Mouse (Mus musculus) adrenal gland, adult (tissue): Measurements from ENCODE around the gene Lsm14a.
"Not testable (repeated sequence)": the region's sequence is repeated elsewhere in the genome, so short reads cannot be mapped to it uniquely, and the experiment has no call there.

ENCODE experiments used
- DNase-seq, 2 experiments: peaks; one replicate each; pipeline ENCODE4 v3.0.0; 2022 to 2023; ENCODE audit warnings: low spot score in 1 of 2; ENCODE audit not compliant: inconsistent age in 2 of 2

Gene Lsm14a

DNA sequence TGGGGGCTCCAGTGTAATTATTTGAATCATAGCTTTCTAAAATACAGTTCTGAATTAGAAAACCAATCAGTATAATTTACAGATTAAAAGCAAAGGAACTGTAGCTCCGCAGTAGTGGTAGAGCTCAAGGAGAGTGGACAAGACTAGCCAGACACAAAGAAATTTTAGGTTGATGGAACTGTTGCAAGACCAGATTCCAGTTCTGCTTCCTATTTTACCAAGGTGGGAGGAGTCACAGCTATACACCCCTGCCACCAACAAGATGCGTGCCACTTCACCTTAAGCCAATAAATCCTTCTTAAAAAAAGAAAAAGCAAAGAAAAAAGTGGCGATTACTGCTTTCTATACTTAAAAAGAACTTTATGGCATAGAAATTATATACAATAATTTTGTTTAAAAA lies 12.8 kb downstream of the Lsm14a start:
- DNase-seq = no peak

DNA sequence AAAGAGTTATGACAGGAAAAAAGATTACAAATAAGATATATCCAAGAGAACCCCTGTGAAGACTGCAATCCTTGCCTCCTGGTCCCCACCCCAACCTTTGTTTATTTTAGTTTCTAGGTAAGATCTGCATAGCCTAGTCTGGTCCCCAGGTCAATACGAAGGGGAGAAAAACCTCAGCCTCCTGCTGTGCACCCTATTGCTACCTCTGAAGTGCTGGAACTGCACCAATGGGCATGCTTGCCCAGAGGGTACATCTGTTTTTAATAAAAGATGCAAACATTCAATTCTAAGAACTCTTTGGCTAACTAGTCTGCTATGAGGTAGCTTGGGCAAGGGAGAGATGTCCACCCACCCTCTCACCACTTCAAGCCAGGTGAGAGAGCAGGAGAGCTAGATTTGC lies 19.2 kb downstream of the Lsm14a start:
- DNase-seq = no peak

DNA sequence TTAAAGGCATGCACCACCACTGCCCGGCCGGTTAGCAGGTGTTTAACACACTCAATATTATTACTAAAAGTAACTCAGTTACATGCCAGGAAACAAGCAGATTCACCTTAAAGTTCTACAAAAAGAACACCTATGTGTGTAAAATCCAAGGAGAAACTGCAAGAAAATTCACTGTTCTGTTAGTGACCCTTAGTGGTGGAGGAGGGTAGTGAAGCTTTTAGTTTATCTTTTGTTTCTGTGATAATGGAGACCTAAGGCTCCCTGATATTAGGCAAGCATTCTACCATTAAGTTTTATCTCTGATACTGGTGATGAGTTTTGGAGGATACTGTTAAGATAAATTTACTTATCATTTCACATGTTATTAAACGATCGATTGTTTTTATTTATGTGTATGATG lies 37.5 kb downstream of the Lsm14a start:
- DNase-seq = peak in 1 of 2 experiments; percentile 59

DNA sequence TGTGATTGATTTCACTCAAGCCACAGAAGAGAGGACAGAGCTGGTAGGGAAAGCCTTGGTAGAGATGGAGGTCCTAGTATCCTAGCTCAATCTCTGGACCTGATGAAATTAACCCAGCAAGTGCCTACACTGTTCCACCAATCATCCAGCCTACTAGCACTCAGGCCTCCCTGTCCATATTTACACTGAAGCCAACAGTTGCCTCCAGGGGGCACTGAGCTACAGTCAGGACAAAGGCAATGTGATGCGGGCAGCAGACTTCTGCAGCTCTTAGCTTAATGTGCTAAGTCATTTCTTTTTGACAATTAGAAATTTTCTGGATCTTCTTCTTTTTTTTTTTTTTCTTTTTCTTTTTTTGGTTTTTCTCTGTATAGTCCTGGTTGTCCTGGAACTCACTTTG lies 41.1 kb downstream of the Lsm14a start:
- DNase-seq = peak in 1 of 2 experiments; percentile 45

DNA sequence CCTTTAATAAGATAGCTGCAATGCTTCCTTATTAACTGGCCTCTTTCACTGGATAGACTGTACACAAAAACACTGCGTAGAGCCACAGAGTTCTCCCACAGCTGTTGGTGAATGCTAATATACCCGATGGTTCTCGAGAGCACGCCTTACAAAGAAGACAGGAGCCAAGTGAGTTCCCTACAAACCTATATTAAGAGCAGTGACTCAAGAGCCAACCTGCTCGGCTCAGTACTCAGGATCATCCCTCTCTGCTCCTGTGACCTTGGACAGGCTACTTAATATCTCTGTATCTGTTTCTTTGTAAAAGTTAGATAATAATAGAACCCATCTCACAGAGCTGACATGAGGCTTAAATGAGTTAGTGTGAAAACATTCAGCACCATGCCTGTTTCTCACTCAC lies 42.9 kb downstream of the Lsm14a start:
- no peak for DNase-seq

DNA sequence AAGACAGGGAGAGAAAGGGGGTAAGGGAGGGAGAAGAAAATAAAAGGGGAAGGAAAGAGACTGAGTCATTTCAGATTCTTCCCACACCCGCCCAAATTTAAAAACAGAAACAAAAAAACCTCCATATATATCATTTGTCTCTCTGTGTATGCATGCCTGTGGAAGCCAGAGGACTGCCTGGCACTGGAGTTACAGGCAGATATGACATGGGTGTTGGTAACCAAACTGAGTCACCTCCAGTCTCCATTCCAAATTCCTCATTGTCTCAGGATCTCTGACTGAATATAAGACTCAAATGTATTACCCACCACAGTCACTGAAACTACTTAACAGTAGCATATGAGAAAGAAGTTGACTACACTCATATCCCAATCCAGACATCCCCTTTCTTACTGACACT lies 45.1 kb downstream of the Lsm14a start:
- no peak for DNase-seq

DNA sequence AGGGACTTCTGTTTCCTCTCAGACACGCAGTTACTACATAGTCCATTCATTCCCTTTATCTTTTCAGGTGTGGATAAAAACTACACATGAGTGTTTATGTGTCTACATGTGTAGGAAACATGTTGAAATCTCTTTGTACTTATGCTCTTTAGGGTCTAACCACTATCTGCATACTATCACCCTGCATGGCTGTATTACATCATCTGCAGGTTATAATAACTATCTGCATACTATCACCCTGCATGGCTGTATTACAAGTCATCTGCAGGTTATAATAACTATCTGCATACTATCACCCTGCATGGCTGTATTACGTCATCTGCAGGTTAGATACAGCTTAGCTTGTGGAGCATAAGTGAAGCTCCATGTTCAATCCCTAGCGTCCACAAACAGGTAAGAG lies 46.1 kb downstream of the Lsm14a start:
- no peak for DNase-seq

DNA sequence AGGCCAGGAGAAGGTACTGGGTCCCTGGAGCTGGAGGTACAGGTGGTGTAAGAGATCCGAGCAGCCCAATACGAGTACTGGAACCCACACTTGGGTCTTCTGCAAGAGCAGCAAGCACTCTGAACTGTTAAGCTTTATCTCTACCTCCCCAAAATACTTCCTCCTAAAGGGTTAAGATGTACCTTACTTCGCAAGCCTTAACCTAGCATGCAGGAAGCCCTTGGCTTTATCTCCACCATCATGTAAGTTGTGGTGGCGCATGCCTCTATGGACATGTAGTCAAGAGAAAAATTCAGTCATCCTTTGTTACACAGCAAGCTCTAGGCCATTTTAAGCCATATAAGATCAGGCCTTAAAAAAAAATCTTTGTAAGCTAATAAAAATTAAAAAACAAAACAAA lies 46.6 kb downstream of the Lsm14a start:
- DNase-seq = no peak

DNA sequence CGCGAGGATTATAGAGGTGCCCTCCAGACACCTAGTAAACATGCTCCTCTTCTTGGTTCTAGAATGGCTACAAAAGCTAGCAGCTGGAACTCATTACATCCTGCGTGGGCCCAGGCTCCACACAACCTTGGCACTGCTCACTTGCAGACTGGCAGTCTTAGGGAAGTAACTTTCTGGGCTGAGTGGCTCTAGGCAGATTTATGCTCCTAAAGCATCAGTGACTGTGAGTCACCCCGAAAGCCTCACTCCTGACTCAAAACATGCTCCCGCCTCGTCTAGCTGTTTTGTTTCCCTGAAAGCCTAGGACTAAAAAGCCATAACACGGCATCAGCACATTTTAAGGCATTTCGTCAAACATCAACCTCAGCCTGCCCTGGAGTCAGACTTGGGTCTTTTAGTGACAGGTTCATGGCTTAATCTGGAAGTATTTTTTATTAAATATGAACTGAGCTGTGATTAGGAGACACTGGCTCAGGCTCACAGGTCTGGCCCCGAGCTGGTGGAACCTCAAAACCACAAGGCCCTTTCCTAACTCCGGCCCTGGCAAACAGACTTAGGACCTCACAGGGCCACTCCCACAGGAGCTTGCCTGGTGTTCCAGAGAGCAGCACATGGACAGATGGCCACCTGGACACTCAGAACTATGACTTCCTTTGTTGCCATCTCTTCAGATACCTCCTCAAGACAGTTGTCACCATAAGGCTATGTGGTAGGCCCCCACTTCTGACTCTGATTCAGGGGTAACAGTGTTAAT lies 50.9 kb downstream of the Lsm14a start:
- DNase-seq = peak; percentile 77 to 88

DNA sequence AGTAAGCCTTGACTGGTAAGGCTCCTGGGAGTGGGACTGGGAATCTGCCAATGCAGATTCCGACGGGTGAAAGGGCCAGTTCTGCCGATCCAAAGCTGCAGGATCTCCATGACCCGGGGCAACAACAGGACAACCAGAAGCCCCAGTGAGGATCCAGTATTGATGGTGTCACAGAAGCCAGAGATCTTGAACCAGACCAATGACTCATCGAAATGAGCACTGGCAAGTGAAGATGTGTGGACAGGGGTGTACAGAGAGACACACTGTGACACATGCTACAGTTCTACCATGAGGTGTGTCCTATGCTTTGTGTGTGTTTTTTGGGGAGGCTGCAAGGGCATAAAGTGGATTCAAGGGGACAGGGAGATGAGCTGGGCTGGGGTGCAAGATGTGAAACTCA lies 52.3 kb downstream of the Lsm14a start:
- DNase-seq = peak in 1 of 2 experiments; percentile 57

DNA sequence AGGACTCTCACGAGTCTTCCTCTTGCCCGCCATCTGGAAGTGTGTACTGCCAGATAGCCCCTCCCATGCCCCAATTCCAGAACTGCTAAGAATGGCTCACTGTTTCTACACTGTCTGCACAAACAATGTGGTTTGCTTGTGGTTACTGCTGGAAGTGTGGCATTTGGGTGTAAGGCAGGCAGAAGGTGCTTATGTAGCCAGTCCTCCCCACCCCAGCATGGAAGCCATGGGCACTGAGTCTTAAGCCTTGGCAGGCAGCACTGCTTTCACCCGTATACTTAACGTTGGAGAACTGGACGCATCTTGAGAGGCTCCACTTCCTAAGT lies 54.0 kb downstream of the Lsm14a start:
- no peak for DNase-seq

DNA sequence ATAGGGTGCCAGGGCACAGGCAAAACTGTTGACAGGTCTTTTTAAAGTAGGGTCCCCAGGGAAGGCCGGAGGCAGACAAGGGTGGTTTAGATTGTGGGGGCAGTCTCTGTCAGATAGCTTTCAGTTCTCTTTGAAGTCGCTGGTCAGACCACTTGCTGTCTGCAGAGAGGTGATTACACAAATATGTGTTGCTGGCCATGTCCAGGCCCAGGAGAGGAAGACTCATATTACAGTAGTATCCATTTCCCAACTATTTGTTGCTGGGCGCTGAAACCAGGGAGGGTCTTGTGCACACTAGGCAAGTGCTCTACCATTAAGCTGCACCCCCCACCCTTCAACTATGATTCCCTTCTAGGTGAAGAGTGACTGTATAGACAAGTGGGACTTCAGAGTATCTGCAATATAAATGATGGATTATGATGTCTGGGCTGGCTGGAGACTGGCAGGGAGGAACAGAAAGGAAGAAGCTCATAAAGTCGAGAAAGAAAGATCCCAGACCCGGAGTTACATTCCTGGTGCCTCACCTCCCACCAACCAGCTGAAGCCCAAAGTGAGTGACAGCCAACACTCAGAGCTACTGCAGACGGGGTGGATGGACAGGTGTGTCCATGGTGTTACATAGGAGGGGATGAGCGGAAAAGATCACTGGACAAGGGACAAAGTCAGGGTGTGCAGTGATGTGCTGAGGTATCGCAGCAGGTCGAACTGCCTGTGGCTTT lies 54.5 kb downstream of the Lsm14a start:
- DNase-seq = no peak

DNA sequence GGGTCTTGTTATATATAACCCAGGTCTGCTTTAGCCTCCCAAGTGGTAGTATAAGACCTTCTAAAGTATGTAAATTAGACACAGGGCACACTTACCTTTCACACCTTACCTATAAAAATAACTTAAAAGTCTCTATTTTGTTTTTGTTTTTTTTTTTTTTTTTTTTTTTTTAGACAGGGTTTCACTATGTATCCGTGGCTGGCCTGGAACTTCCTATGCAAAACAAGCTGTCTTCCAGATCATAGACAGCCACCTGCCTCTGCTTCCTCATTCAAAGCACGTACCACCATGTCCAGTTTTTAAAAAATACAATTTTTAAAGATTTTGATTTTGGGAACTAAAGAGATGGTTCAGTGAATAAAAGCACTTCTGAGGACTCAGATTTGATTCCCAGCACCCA lies 55.8 kb downstream of the Lsm14a start:
- no peak for DNase-seq

DNA sequence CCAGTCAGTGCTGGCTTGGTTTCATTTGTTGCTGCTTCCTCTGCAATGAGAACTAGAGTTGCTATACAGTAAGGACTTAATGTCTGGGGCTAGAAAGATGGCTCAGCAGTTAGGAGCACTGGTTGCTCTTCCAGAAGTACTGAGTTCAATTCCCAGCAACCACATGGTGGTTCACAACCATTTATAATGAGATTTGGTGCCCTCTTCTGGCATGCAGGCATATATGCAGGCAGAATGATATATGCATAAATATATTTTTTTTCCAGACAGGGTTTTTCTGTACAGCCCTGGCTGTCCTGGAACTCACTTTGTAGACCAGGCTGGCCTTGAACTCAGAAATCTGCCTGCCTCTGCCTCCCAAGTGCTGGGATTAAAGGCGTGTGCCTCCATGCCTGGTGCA lies 56.6 kb downstream of the Lsm14a start:
- DNase-seq = not testable (repeated sequence)

DNA sequence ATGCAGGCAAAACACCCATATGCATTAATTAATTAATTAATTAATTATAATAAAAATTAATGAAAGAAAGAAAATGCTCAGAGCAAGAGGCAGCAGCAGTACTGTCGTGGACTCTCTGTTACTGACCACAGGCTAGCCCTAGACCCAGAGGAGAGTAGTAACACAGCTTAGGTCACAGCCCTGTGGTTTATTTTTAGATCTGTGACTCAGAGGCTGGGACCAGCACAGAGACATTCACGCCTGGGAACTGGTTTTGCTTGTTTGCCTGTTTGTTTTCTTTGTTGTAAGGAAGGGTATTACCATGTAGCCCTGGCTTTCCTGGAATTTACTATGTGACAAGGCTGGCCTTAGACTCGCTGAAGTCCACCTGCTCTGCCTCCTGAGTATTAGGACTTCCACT lies 65.6 kb downstream of the Lsm14a start:
- no peak for DNase-seq

DNA sequence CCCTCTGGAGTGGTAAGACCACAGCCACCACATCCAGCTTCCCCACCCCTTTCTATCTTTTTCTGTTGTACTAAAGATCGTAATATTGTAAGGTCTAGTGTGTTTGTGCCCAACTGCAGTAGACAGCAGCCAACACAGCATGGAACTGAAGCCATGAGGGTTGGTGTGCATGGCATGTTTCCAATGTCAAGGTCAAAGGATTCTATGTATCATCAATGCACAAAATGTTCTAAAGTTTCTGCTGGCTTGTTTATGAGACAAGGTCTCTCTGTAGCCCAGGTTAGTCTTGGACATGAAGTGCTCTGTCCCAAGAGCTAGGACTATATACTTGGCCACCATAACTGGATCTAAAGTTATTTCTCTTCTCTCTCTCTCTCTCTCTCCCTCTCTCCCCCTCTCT lies 68.3 kb downstream of the Lsm14a start:
- no peak for DNase-seq

DNA sequence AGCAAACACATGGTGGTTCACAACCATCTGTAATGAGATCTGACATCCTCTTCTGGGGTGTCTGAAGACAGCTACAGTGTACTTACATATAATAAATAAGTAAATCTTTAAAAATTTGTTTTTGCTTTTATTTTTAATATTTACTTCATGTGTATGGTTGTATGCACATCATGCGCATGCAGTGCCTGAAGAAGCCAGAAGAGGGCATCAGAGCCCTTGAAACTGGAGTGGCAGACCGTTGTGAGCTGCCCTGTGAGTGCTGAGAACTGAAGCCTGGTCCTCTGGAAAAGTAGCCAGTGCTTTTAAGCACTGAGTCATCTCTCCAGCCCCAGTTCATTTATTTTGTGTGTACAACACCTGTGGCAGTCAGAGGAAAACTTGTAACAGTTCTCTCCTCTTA lies 69.1 kb downstream of the Lsm14a start:
- no peak for DNase-seq

DNA sequence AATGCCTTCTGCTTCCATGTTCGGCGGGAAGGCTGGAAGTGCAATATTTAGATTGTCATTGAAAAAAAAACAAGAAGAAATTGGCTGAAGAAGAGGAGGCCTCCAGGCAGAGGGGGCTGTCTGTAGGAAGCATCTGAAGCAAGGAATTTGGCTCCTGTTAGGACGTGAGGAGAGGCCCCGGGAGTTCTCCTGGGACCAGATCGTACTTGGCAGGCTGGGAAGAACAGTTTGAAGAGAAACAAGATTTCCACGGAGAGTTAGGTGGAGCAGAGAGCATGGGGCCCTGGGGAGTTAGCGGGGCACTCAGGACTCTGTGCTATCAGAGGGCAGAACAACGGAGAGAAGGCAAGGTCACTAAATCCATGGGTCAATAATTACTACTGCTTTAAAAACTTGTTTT lies 69.8 kb downstream of the Lsm14a start:
- peak in 1 of 2 experiments; percentile 66 for DNase-seq

DNA sequence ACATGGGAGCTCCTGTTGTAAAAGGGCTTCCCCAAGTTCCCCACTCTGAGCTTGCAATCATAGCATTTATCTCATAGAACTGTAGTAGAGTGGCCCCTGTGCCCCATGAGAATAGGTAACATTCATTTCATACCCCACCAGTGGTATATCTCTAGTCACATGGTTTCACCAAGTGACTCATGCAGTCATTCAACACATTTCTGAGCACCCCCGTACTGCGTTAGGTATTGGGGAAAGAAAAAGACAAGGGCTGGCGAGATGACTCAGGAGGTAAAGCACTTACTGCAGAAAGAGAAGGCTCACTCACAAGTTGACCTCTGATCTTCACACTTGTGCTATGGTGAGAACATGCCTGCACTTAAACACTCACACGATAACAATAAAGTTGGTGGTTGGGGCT lies 71.2 kb downstream of the Lsm14a start:
- no peak for DNase-seq

DNA sequence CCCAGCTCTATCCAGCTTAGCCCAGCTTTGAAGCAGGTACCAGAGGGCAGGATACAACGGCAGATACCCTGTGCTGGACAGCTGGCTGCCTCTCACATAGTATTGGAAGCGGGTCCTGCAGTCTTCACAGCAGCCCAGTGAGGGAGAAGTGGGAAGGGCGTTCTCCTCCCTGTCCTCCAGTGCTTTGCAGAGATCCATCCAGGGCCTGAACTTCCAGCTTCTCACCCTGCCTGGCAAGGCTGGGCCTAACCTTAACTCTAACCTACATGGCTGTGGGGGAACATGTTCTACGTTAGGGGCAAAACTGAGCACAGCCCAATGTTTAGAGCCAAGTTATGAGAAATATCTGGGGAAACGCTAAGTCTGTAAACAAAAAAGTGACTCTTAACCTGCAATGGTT lies 72.0 kb downstream of the Lsm14a start:
- no peak for DNase-seq

DNA sequence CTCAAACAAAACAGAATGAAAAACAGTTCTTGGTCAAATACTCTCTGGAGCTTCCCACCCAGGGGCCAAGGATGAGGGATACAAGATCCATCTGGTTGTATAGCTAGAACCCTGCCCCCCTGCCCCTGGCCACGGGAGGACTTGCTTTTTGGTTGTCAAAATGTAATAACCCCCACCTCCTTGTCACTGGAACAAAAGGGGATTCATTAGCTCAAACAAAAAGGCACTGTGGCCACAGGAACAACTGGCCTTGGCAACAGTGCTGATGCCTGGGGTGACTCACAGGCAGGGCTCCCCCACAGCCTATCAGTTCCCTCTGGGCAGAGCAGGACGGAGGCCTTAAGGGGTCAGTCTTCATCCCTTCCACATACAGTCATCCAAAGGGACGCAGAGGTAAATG lies 73.2 kb downstream of the Lsm14a start:
- peak; percentile 71 to 81 for DNase-seq

DNA sequence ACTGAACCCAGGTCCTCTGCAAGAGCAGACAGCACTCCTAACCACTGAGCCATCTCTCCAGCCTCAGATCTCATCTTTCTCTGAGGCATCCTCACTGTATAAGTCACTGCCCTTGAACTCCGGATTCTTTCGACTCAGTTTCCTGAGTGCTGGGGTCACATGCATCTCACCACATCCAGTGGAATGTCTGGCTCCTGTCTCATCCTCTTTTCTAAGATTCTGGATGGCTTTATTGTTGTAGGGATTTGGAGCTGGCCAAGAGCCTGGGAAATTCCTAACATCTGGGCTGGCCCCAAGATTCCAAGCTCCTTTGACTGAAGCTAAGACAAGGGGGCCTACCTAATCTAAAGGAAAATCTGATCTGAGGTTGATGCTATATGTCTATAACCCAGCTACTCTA lies 74.0 kb downstream of the Lsm14a start:
- DNase-seq = peak in 1 of 2 experiments; percentile 53
